Mouse (Mus musculus) G1E (cell line): ENCODE measurements around the gene Clpb. TPM values are rescaled to one million over a fixed set of nuclear protein-coding genes. Genes with fewer than 3 reads are reported as not detected.

Experiments used
- ATAC-seq: 2 replicates; pipeline ENCODE4 v1.8.0; 2016; ENCODE audit warnings: mild to moderate bottlenecking; ENCODE audit not compliant: insufficient number of reproducible peaks, poor library complexity, low FRiP score, severe bottlenecking; ENCODE audit errors: extremely low read depth
- DNase-seq: peaks from one replicate; pipeline ENCODE4 v3.0.0; 2012; ENCODE audit warnings: low spot score
- H3K27me3 ChIP-seq: 2 replicates; pipeline ENCODE4 v1.6.1; 2012; ENCODE audit warnings: mild to moderate bottlenecking, low read length, inconsistent platforms; ENCODE audit not compliant: insufficient read depth
- H3K36me3 ChIP-seq: replicated peaks from 2 replicates; pipeline ENCODE3; 2012; ENCODE audit warnings: mild to moderate bottlenecking, inconsistent platforms
- H3K4me1 ChIP-seq: 2 replicates; pipeline ENCODE4 v1.6.1; 2012; ENCODE audit warnings: low read depth, low read length, inconsistent platforms, mixed read lengths; ENCODE audit not compliant: insufficient read depth
- H3K4me3 ChIP-seq: 2 replicates; pipeline ENCODE4 v1.5.1; 2012; ENCODE audit warnings: low read depth, mild to moderate bottlenecking, inconsistent platforms, low read length, moderate library complexity, mixed read lengths
- H3K9me3 ChIP-seq: replicated peaks from 2 replicates; pipeline ENCODE4 v1.6.1; 2012; ENCODE audit warnings: inconsistent platforms
- CTCF ChIP-seq: IDR thresholded peaks from 2 replicates; pipeline ENCODE4 v1.5.1; 2012; ENCODE audit warnings: low read depth, low read length, inconsistent platforms, mixed read lengths
- GATA1 ChIP-seq: IDR thresholded peaks from 2 replicates; pipeline ENCODE4 v1.6.1; 2012; ENCODE audit warnings: borderline replicate concordance, low read length, inconsistent platforms, mixed read lengths
- GATA2 ChIP-seq: IDR thresholded peaks from 2 replicates; pipeline ENCODE4 v1.6.1; 2012; ENCODE audit warnings: low read depth, low read length, inconsistent platforms, borderline replicate concordance
- POLR2AphosphoS5 ChIP-seq: IDR thresholded peaks from 2 replicates; pipeline ENCODE4 v1.6.1; 2012; ENCODE audit warnings: low read depth, low read length, inconsistent platforms; ENCODE audit not compliant: insufficient replicate concordance
- TAL1 ChIP-seq: conservative IDR thresholded peaks from 2 replicates; pipeline ENCODE4 v1.6.1; 2012; ENCODE audit warnings: low read depth, low read length, inconsistent platforms, mixed read lengths
- polyA plus RNA-seq: library from polyadenylated mRNA; stranded (reverse); fragments of >175 nt; gene quantifications from 2 replicates; pipeline ENCODE4 v1.2.3, GENCODE M21; 2012
- total RNA-seq, 2 experiments: library from RNA; stranded (forward) in 1 of 2; stranded (reverse) in 1 of 2; fragments of 200-1000 nt in 1 of 2; fragments of >200 nt in 1 of 2; fragmentation: Nextera tagmentation in 1 of 2; gene quantifications; 2 replicates each; pipeline ENCODE4 v1.2.3; 2014 to 2017

Gene Clpb
- total and polyA plus RNA-seq, 3 experiments, result 17.5 to 23.1 (median 20.2) TPM

DNA sequence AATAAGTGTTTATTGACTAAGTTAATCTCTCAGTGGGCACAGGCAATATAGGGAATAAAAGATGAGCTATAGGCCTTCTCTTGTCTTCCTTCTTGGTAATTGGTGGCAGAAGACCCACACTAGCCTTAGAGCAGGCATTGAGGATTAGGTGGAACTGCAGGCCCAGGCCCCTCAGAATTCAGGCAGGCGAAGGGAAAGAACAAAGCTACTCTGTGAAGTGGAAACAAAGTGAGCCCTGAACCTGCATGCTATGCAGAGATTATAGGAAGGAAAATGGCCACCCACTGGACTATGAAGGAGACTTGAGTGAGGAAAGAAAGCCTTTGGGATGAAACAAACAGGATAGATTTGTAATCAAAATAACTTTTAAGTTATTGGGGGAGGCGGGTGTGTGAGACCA, 69.6 kb downstream of the Clpb start:
- ATAC-seq (no peak), DNase-seq (no peak)
- H3K9me3 ChIP-seq, result no peaks in the 10 kb centered on the region
- TF ChIP-seq GATA1, result no peak
- no peak for TF ChIP-seq CTCF
- no peak for TF ChIP-seq TAL1
- TF ChIP-seq GATA2, result no peak
- TF ChIP-seq POLR2AphosphoS5, result no peak
- H3K4me1 ChIP-seq, result peaks cover 7% of the 10 kb centered on the region; the same call in 1 of the 2 replicates
- H3K36me3 ChIP-seq, result peaks cover 29% of the 10 kb centered on the region
- H3K4me3 ChIP-seq, result no peak overlapping the region
- no peaks in the 10 kb centered on the region for H3K27me3 ChIP-seq

GRCm38 (mm10) chr7:101735297-101735696, 71.9 kb downstream of the Clpb start:
- Histone ChIP-seq H3K36me3 (peaks cover 26% of the 10 kb centered on the region), H3K9me3 (no peaks in the 10 kb centered on the region), H3K27me3 (no peaks in the 10 kb centered on the region), H3K4me1 (peaks cover 8% of the 10 kb centered on the region; the same call in 1 of the 2 replicates), H3K4me3 (no peak overlapping the region)
- no peak for ATAC-seq
- TF ChIP-seq TAL1 (no peak), POLR2AphosphoS5 (no peak), GATA2 (no peak), GATA1 (no peak), CTCF (no peak)
- DNase-seq, result no peak

- H3K4me1 ChIP-seq, result peaks cover 8% of the 10 kb centered on the region; the same call in 1 of the 2 replicates
- ATAC-seq (no peak), DNase-seq (no peak)
- no peaks in the 10 kb centered on the region for H3K27me3 ChIP-seq
- H3K9me3 ChIP-seq, result no peaks in the 10 kb centered on the region
- H3K36me3 ChIP-seq, result peaks cover 30% of the 10 kb centered on the region
- H3K4me3 ChIP-seq, result no peak overlapping the region
- TF ChIP-seq GATA1, result no peak
- no peak for TF ChIP-seq TAL1
- TF ChIP-seq CTCF, result no peak
- no peak for TF ChIP-seq GATA2
These were observed 74.3 kb downstream of the Clpb start for GRCm38 (mm10) chr7:101737735-101738134.

DNA sequence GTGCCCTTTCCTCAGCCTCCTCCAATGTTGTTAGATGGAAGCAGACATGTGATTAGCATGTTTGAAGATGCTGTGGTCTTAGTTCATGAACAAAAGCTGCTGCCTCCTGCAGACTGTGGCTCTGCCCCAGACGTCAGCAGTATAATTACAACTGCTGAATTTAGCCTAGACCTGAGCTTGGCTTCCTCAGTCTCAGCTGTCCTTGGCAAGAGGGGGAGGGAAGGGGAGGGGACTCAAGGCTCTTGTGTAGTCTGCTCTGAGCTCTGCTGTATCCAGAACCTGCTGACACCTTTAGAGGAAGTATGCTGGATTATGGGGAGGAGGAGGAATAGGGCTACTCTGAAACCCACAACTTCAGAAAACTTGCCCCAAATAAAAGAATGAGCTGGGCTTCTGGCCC, 76.2 kb downstream of the Clpb start:
- Histone ChIP-seq H3K4me3 (no peak overlapping the region), H3K4me1 (peaks cover 8% of the 10 kb centered on the region; the same call in 1 of the 2 replicates), H3K27me3 (no peaks in the 10 kb centered on the region), H3K36me3 (peaks cover 27% of the 10 kb centered on the region), H3K9me3 (no peaks in the 10 kb centered on the region)
- DNase-seq, result no peak
- TF ChIP-seq CTCF (no peak), GATA1 (no peak), TAL1 (no peak), GATA2 (no peak), POLR2AphosphoS5 (no peak)
- no peak for ATAC-seq

- ATAC-seq (no peak), DNase-seq (no peak)
- peaks cover 30% of the 10 kb centered on the region for H3K36me3 ChIP-seq
- TF ChIP-seq TAL1 (no peak), CTCF (no peak), GATA1 (no peak)
- H3K27me3 ChIP-seq, result no peaks in the 10 kb centered on the region
- no peak overlapping the region for H3K4me3 ChIP-seq
- peaks cover 4% of the 10 kb centered on the region; the same call in 1 of the 2 replicates for H3K4me1 ChIP-seq
- no peaks in the 10 kb centered on the region for H3K9me3 ChIP-seq
These were observed 80.1 kb downstream of the Clpb start for GRCm38 (mm10) chr7:101743487-101743886.

DNA sequence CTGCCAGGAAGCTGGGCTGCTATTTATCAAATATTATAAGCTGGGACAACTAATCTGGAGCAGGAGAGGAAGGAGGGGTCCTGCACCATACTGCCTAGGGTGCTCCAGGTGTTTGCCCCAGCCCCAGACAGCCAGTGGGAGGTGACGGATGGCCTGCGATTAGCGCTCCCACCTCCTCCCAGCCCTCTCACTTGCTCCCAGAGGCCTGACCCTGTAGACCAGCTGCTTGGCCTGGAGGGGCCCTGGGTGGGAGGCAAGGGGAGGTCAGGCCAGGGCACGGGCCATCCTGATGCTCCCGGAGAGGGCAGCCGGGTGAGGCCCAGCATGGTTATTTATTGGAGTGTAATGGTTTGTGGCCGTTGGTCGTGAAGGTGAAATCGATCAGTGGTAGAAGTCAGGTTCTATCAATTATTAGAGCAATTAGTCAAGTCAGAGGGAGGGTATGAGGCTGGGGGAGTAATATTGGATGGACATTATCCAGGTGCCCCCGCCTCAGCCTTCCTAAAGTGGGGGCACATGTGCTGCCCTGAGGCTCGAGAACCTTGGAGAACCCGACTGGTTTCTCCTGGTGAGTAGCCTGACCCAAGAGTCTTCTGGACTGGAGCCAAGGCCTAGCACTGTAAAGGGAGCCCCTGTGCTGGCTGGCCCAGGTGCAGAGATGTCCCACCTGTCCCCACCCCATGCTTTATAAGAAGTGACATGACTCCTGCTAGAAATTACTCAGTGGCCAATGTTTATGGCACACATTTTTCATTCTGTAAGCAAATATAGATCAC, 83.3 kb downstream of the Clpb start:
- Histone ChIP-seq H3K4me3 (no peak overlapping the region), H3K9me3 (no peaks in the 10 kb centered on the region), H3K27me3 (no peaks in the 10 kb centered on the region), H3K36me3 (peaks cover 34% of the 10 kb centered on the region), H3K4me1 (peaks cover 4% of the 10 kb centered on the region; the same call in 1 of the 2 replicates)
- DNase-seq, result no peak
- no peak for TF ChIP-seq CTCF
- TF ChIP-seq GATA2, result no peak
- TF ChIP-seq TAL1, result no peak
- no peak for TF ChIP-seq GATA1
- TF ChIP-seq POLR2AphosphoS5, result no peak
- no peak for ATAC-seq
